Mouse (Mus musculus) midbrain, postnatal 0 days (tissue): ENCODE results near the gene Ramp3. TPM values are rescaled to one million over a fixed set of nuclear protein-coding genes. Genes with fewer than 3 reads are reported as not detected.

Source experiments
- ATAC-seq: fragments of 200-750 bp; cut with Nextera tagmentation; 2 replicates; pipeline ENCODE4 v1.8.0; 2017; ENCODE audit warnings: moderate number of reproducible peaks, mild to moderate bottlenecking, moderate TSS enrichment, moderate library complexity; ENCODE audit not compliant: low FRiP score
- DNase-seq: peaks from one replicate; pipeline ENCODE4 v3.0.0-alpha.2; 2015; ENCODE audit warnings: low spot score
- H3K27ac ChIP-seq: fragments of 300-500 bp; sonication (generic); 2 replicates; pipeline ENCODE4 v1.5.1; 2014; ENCODE audit warnings: low read depth, mild to moderate bottlenecking, low read length, mixed read lengths
- H3K27me3 ChIP-seq: fragments of 300-500 bp; sonication (generic); 2 replicates; pipeline ENCODE4 v1.6.1; 2014; ENCODE audit warnings: low read length, control low read depth, mixed read lengths; ENCODE audit not compliant: insufficient read depth
- H3K36me3 ChIP-seq: fragments of 300-500 bp; sonication (generic); 2 replicates; pipeline ENCODE4 v1.6.1; 2014; ENCODE audit warnings: low read length, control low read depth, mixed read lengths; ENCODE audit not compliant: insufficient read depth
- H3K4me1 ChIP-seq: fragments of 300-500 bp; sonication (generic); 2 replicates; pipeline ENCODE4 v1.6.1; 2014; ENCODE audit warnings: mild to moderate bottlenecking, control low read depth, antibody characterized with exemption, low read length, mixed read lengths; ENCODE audit not compliant: insufficient read depth
- H3K4me2 ChIP-seq: fragments of 300-500 bp; sonication (generic); 2 replicates; pipeline ENCODE4 v1.6.1; 2014; ENCODE audit warnings: low read depth, mild to moderate bottlenecking, low read length, mixed read lengths; ENCODE audit not compliant: poor library complexity, severe bottlenecking
- H3K4me3 ChIP-seq: fragments of 300-500 bp; sonication (generic); 2 replicates; pipeline ENCODE4 v1.5.1; 2014; ENCODE audit warnings: low read depth, mild to moderate bottlenecking, low read length, moderate library complexity
- H3K9ac ChIP-seq: fragments of 300-500 bp; sonication (generic); replicated peaks from 2 replicates; pipeline ENCODE4 v1.6.1; 2014; ENCODE audit warnings: mild to moderate bottlenecking, low read length, moderate library complexity, mixed read lengths; ENCODE audit not compliant: poor library complexity, severe bottlenecking
- H3K9me3 ChIP-seq: fragments of 300-500 bp; sonication (generic); 2 replicates; pipeline ENCODE4 v1.6.1; 2016; ENCODE audit warnings: low read length, control low read depth
- CTCF ChIP-seq: IDR thresholded peaks from 2 replicates; pipeline ENCODE4 v1.5.1; 2016; ENCODE audit warnings: antibody characterized with exemption, mild to moderate bottlenecking
- WGBS: fragments of 180-500 bp; shearing (Covaris S2); extraction: QIAGEN DNeasy Blood & Tissue Kit; methylation state at CpG from one replicate; pipeline ENCODE4 v1.1.7; 2014; 5-methylcytosine and 5-hydroxymethylcytosine counted together
- polyA plus RNA-seq: library from polyadenylated mRNA; unstranded; fragments of >200 nt; fragmentation: Nextera tagmentation; extraction: Ambion mirVana; gene quantifications from 2 replicates; pipeline ENCODE4 v1.2.1, GENCODE M21; 2015
- total RNA-seq: library from RNA; depleted of rRNA; stranded (reverse); fragments of >200 nt; gene quantifications from 2 replicates; pipeline ENCODE4 v1.2.3, GENCODE M21; 2014

The Ramp3 gene
- total and polyA plus RNA-seq, 2 experiments from 2014 or later = 14.8 to 25.0 TPM

- Histone ChIP-seq H3K4me2 (no peak overlapping the region), H3K9ac (no peak overlapping the region), H3K4me3 (no peak overlapping the region), H3K36me3 (no peaks in the 10 kb centered on the region), H3K9me3 (no peaks in the 10 kb centered on the region), H3K4me1 (no peaks in the 10 kb centered on the region), H3K27me3 (no peaks in the 10 kb centered on the region), H3K27ac (no peak overlapping the region)
- TF ChIP-seq CTCF = no peak
- DNase-seq = no peak
- no peak for ATAC-seq
- WGBS = 83% methylated on average over 10 of the region's 10 CpGs
Observed at GRCm38 (mm10) chr11:6698281-6698680, 40.0 kb downstream of the Ramp3 start.

GRCm38 (mm10) chr11:6702258-6702657 is 43.9 kb downstream of the Ramp3 start:
- no peaks in the 10 kb centered on the region for H3K27me3 ChIP-seq
- H3K27ac ChIP-seq = no peak overlapping the region
- no peak for DNase-seq
- H3K4me3 ChIP-seq = no peak overlapping the region
- TF ChIP-seq CTCF = no peak
- no peaks in the 10 kb centered on the region for H3K9me3 ChIP-seq
- no peaks in the 10 kb centered on the region for H3K4me1 ChIP-seq
- no peaks in the 10 kb centered on the region for H3K36me3 ChIP-seq
- no peak overlapping the region for H3K4me2 ChIP-seq
- ATAC-seq = no peak
- 79% methylated on average over 3 of the region's 3 CpGs for WGBS
- H3K9ac ChIP-seq = no peak overlapping the region

- ATAC-seq (no peak), DNase-seq (no peak)
- Histone ChIP-seq H3K4me2 (no peak overlapping the region), H3K27ac (no peak overlapping the region), H3K4me3 (no peak overlapping the region), H3K27me3 (no peaks in the 10 kb centered on the region), H3K9ac (no peak overlapping the region), H3K4me1 (no peaks in the 10 kb centered on the region), H3K36me3 (no peaks in the 10 kb centered on the region), H3K9me3 (no peaks in the 10 kb centered on the region)
- no peak for TF ChIP-seq CTCF
- WGBS = 71% methylated on average over 6 of the region's 6 CpGs
Observed at GRCm38 (mm10) chr11:6704851-6705250, 46.5 kb downstream of the Ramp3 start.

GRCm38 (mm10) chr11:6705516-6705915 is 47.2 kb downstream of the Ramp3 start:
- Histone ChIP-seq H3K27ac (no peak overlapping the region), H3K4me2 (no peak overlapping the region), H3K36me3 (no peaks in the 10 kb centered on the region), H3K9ac (no peak overlapping the region), H3K4me3 (no peak overlapping the region), H3K4me1 (no peaks in the 10 kb centered on the region), H3K9me3 (no peaks in the 10 kb centered on the region), H3K27me3 (no peaks in the 10 kb centered on the region)
- DNase-seq (no peak), ATAC-seq (no peak)
- 58% methylated on average over 5 of the region's 5 CpGs for WGBS
- no peak for TF ChIP-seq CTCF

- Histone ChIP-seq H3K4me2 (no peak overlapping the region), H3K4me1 (no peaks in the 10 kb centered on the region), H3K27ac (no peak overlapping the region), H3K36me3 (no peaks in the 10 kb centered on the region), H3K27me3 (no peaks in the 10 kb centered on the region), H3K9me3 (no peaks in the 10 kb centered on the region), H3K4me3 (no peak overlapping the region), H3K9ac (no peak overlapping the region)
- no peak for ATAC-seq
- no peak for DNase-seq
- TF ChIP-seq CTCF = no peak
- WGBS = 96% methylated on average over 13 of the region's 13 CpGs
Observed at GRCm38 (mm10) chr11:6706796-6707195, 48.5 kb downstream of the Ramp3 start.

GRCm38 (mm10) chr11:6708437-6708836 is 50.1 kb downstream of the Ramp3 start:
- DNase-seq = no peak
- TF ChIP-seq CTCF = peak; percentile 25
- WGBS = 93% methylated on average over 7 of the region's 7 CpGs
- H3K4me2 ChIP-seq = no peak overlapping the region
- H3K27ac ChIP-seq = no peak overlapping the region
- no peaks in the 10 kb centered on the region for H3K36me3 ChIP-seq
- H3K4me3 ChIP-seq = no peak overlapping the region
- H3K27me3 ChIP-seq = no peaks in the 10 kb centered on the region
- no peaks in the 10 kb centered on the region for H3K4me1 ChIP-seq
- no peak for ATAC-seq
- H3K9ac ChIP-seq = no peak overlapping the region
- no peaks in the 10 kb centered on the region for H3K9me3 ChIP-seq
